Mouse (Mus musculus) activated CD4-positive, CD25-positive, alpha-beta regulatory T cell (primary cell): ENCODE data around the gene Slc6a3. TPM values are rescaled to one million over a fixed set of nuclear protein-coding genes. Genes with fewer than 3 reads are reported as not detected.

Experiments
- polyA plus RNA-seq, 2 experiments: library from polyadenylated mRNA; unstranded; fragments of 100-300 nt; shearing (Covaris generic); gene quantifications; one replicate each; pipeline ENCODE4 v1.2.1; 2017

Gene Slc6a3
- under 1 TPM in 1 of 2 experiments, not detected in 1; 0.09 TPM for polyA plus RNA-seq

DNA sequence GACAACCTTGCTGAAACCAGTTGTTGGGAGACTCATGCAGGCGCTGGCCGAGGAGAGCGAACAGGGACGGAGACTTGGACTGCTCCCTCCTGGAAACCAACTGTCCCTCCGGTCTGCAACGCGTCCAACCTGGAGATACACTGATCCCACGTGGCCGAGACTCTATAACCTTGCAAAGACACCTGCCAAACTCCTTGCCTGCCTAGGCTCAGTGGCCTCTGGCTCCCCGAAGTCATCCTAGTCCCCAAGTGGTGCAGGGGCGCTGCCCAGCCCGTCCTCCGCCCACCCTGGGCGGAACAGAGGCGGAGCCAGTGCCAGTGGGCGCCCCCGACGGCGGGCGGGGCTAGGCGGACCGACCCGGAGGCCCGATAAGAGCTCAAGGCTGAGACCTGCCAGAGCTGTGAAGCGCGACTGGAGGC lies at the start of gene Slc6a3:
TSS of gene Slc6a3 (plus strand) at position 345 of the 419 bp plus-strand sequence.

GRCm38 (mm10) chr13:73603522-73604155 lies 67.1 kb downstream of the Slc6a3 start, which contains the start of gene Clptm1l:
TSS of gene Clptm1l (plus strand) at chr13:73604006.

GRCm38 (mm10) chr13:73626745-73627549 lies 90.4 kb downstream of the Slc6a3 start, which contains the start of gene Tert:
TSS of gene Tert (plus strand) at chr13:73626911.

Other genes starting within 250 kb of the Slc6a3 start
- 100 to 1,000 TPM; 114 to 150 TPM for gene Mrpl36, start 208.2 kb upstream of the Slc6a3 start, polyA plus RNA-seq
- 100 to 1,000 TPM; 166 to 215 TPM for gene Ndufs6, start 208.2 kb upstream of the Slc6a3 start, polyA plus RNA-seq
- gene Lpcat1, start 69.5 kb upstream of the Slc6a3 start, polyA plus RNA-seq, result 10 to 100 TPM; 56.1 to 57.6 TPM
- 100 to 1,000 TPM; 217 to 219 TPM for gene Clptm1l, start 67.3 kb downstream of the Slc6a3 start, polyA plus RNA-seq
- gene Tert, start 90.2 kb downstream of the Slc6a3 start, polyA plus RNA-seq, result 1 to 10 TPM; 2.6 to 5.8 TPM
- not detected for gene Slc6a18, start 141.3 kb downstream of the Slc6a3 start, polyA plus RNA-seq
- gene Slc6a19, start 168.1 kb downstream of the Slc6a3 start, polyA plus RNA-seq, result under 1 TPM in 1 of 2 experiments, not detected in 1; 0.50 TPM
- gene Slc12a7, start 196.3 kb downstream of the Slc6a3 start, polyA plus RNA-seq, result 10 to 100 TPM; 59.4 to 59.5 TPM